Mouse (Mus musculus): ENCODE measurements around the gene Limch1.

Limch1 gene

GRCm38 (mm10) chr5:66877066-66877465 is 131.4 kb downstream of the Limch1 start:
- DNase-seq (ENCODE audit: low spot score in 2 of 2) = no peak

- DNase-seq (ENCODE audit: low spot score in 2 of 2) = no peak
Measured at GRCm38 (mm10) chr5:66881901-66882341, 136.3 kb downstream of the Limch1 start.

- no peak for DNase-seq (ENCODE audit: low spot score in 2 of 2)
Measured at GRCm38 (mm10) chr5:66882718-66883117, 137.1 kb downstream of the Limch1 start.

- DNase-seq (ENCODE audit: low spot score in 2 of 2) = no peak
Measured at GRCm38 (mm10) chr5:66884505-66884904, 138.9 kb downstream of the Limch1 start.

- DNase-seq (ENCODE audit: low spot score in 2 of 2) = no peak
Measured at GRCm38 (mm10) chr5:66886410-66887120, 140.9 kb downstream of the Limch1 start.

- peak in 1 of 2 experiments; percentile 6 for DNase-seq (ENCODE audit: low spot score in 2 of 2)
Measured at GRCm38 (mm10) chr5:66888061-66888460, 142.4 kb downstream of the Limch1 start.

GRCm38 (mm10) chr5:66889337-66889736 is 143.7 kb downstream of the Limch1 start:
- peak; percentile 85 to 90 for DNase-seq (ENCODE audit: low spot score in 2 of 2)

- DNase-seq (ENCODE audit: low spot score in 2 of 2) = peak in 1 of 2 experiments; percentile 15
Measured at GRCm38 (mm10) chr5:66895440-66896120, 150.0 kb downstream of the Limch1 start.

GRCm38 (mm10) chr5:66897584-66897983 is 152.0 kb downstream of the Limch1 start:
- DNase-seq (ENCODE audit: low spot score in 2 of 2) = no peak

GRCm38 (mm10) chr5:66898252-66898651 is 152.6 kb downstream of the Limch1 start:
- no peak for DNase-seq (ENCODE audit: low spot score in 2 of 2)

GRCm38 (mm10) chr5:66898811-66899430 is 153.3 kb downstream of the Limch1 start:
- DNase-seq (ENCODE audit: low spot score in 2 of 2) = no peak

GRCm38 (mm10) chr5:66901116-66901515 is 155.5 kb downstream of the Limch1 start:
- peak in 1 of 2 experiments; percentile 20 for DNase-seq (ENCODE audit: low spot score in 2 of 2)

GRCm38 (mm10) chr5:66904835-66905234 is 159.2 kb downstream of the Limch1 start:
- DNase-seq (ENCODE audit: low spot score in 2 of 2) = no peak

- DNase-seq (ENCODE audit: low spot score in 2 of 2) = peak in 1 of 2 experiments; percentile 27
Measured at GRCm38 (mm10) chr5:66908883-66909282, 163.3 kb downstream of the Limch1 start.

- no peak for DNase-seq (ENCODE audit: low spot score in 2 of 2)
Measured at GRCm38 (mm10) chr5:66909962-66910361, 164.3 kb downstream of the Limch1 start.

- DNase-seq (ENCODE audit: low spot score in 2 of 2) = no peak
Measured at GRCm38 (mm10) chr5:66910610-66911009, 165.0 kb downstream of the Limch1 start.

GRCm38 (mm10) chr5:66911068-66911467 is 165.4 kb downstream of the Limch1 start:
- no peak for DNase-seq (ENCODE audit: low spot score in 2 of 2)

- DNase-seq (ENCODE audit: low spot score in 2 of 2) = no peak
Measured at GRCm38 (mm10) chr5:66913791-66914190, 168.2 kb downstream of the Limch1 start.

- DNase-seq (ENCODE audit: low spot score in 2 of 2) = no peak
Measured at GRCm38 (mm10) chr5:66917353-66918315, 172.0 kb downstream of the Limch1 start.

GRCm38 (mm10) chr5:66918316-66919305 is 173.0 kb downstream of the Limch1 start:
- no peak for DNase-seq (ENCODE audit: low spot score in 2 of 2)

Measured in right cerebral cortex, postnatal 10 days (tissue).